Mouse (Mus musculus): ENCODE results near the gene Rpl13a. TPM values are rescaled to one million over a fixed set of nuclear protein-coding genes. Genes with fewer than 3 reads are reported as not detected.
"Not testable (repeated sequence)": the region's sequence is repeated elsewhere in the genome, so short reads cannot be mapped to it uniquely, and the experiment has no call there.

Rpl13a gene
- polyA plus RNA-seq, 1 experiment = 4,999 TPM

GRCm38 (mm10) chr7:45113476-45113875 lies 15.1 kb downstream of the Rpl13a start:
- WGBS = 94% methylated on average over 2 of the region's 2 CpGs
- Histone ChIP-seq H3K4me1 (replicated peaks; ENCODE audit: control insufficient read depth, insufficient read depth, low read length) (peaks cover 4% of the 10 kb centered on the region; the same call in 1 of the 2 replicates), H3K27me3 (ENCODE audit: control insufficient read depth, insufficient read depth, low read length) (no peaks in the 10 kb centered on the region), H3K4me3 (ENCODE audit: control insufficient read depth, insufficient read depth, low read length) (no peak overlapping the region), H3K36me3 (ENCODE audit: control insufficient read depth, insufficient read depth, low read length) (no peaks in the 10 kb centered on the region), H3K27ac (ENCODE audit: control insufficient read depth, insufficient read depth, low read length) (no peak overlapping the region)
- no peak for DNase-seq
- TF ChIP-seq POLR2A (IDR thresholded peaks at IDR 0.05; ENCODE audit: control insufficient read depth, extremely low read depth, insufficient read depth, low read length, poor library complexity) (no peak), CTCF (IDR thresholded peaks at IDR 0.05; ENCODE audit: borderline replicate concordance, control insufficient read depth, extremely low read depth, insufficient read depth, low read length, poor library complexity) (no peak)

GRCm38 (mm10) chr7:45112529-45112928 lies 16.0 kb downstream of the Rpl13a start:
- WGBS = 87% methylated on average over 3 of the region's 3 CpGs
- no peak overlapping the region for H3K27ac ChIP-seq (ENCODE audit: control insufficient read depth, insufficient read depth, low read length)
- TF ChIP-seq CTCF (IDR thresholded peaks at IDR 0.05; ENCODE audit: borderline replicate concordance, control insufficient read depth, extremely low read depth, insufficient read depth, low read length, poor library complexity) (no peak), POLR2A (IDR thresholded peaks at IDR 0.05; ENCODE audit: control insufficient read depth, extremely low read depth, insufficient read depth, low read length, poor library complexity) (no peak)
- H3K27me3 ChIP-seq (ENCODE audit: control insufficient read depth, insufficient read depth, low read length) = no peaks in the 10 kb centered on the region
- DNase-seq = no peak
- H3K4me1 ChIP-seq (replicated peaks; ENCODE audit: control insufficient read depth, insufficient read depth, low read length) = peaks cover 4% of the 10 kb centered on the region; the same call in 1 of the 2 replicates
- H3K36me3 ChIP-seq (ENCODE audit: control insufficient read depth, insufficient read depth, low read length) = no peaks in the 10 kb centered on the region
- H3K4me3 ChIP-seq (ENCODE audit: control insufficient read depth, insufficient read depth, low read length) = no peak overlapping the region

DNA sequence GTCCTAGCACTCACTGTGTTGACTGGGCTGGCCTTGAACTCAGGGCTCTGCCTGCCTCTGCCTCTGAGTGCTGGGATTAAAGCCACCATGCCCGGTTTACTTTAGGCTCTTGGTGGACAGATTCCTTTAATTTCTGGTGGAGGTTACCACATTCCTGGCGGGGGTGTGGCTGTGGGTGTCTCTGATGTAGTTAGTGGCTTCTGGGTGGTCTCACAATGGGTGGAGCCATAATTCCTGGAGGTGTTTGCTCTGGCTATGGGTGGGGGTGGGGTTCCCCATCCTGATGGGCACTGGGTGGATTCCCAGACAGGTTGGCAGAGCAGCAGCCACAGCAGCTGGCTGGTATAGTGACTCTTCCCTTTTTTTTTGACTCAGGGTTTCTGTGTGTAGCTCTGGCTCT lies 16.6 kb downstream of the Rpl13a start:
- Histone ChIP-seq H3K27me3 (ENCODE audit: control insufficient read depth, insufficient read depth, low read length) (no peaks in the 10 kb centered on the region), H3K4me3 (ENCODE audit: control insufficient read depth, insufficient read depth, low read length) (no peak overlapping the region), H3K4me1 (replicated peaks; ENCODE audit: control insufficient read depth, insufficient read depth, low read length) (peaks cover 6% of the 10 kb centered on the region; the same call in 1 of the 2 replicates), H3K27ac (ENCODE audit: control insufficient read depth, insufficient read depth, low read length) (no peak overlapping the region), H3K36me3 (ENCODE audit: control insufficient read depth, insufficient read depth, low read length) (no peaks in the 10 kb centered on the region)
- TF ChIP-seq CTCF (IDR thresholded peaks at IDR 0.05; ENCODE audit: borderline replicate concordance, control insufficient read depth, extremely low read depth, insufficient read depth, low read length, poor library complexity) (no peak), POLR2A (IDR thresholded peaks at IDR 0.05; ENCODE audit: control insufficient read depth, extremely low read depth, insufficient read depth, low read length, poor library complexity) (no peak)
- 76% methylated on average over 2 of the region's 2 CpGs for WGBS
- no peak for DNase-seq

DNA sequence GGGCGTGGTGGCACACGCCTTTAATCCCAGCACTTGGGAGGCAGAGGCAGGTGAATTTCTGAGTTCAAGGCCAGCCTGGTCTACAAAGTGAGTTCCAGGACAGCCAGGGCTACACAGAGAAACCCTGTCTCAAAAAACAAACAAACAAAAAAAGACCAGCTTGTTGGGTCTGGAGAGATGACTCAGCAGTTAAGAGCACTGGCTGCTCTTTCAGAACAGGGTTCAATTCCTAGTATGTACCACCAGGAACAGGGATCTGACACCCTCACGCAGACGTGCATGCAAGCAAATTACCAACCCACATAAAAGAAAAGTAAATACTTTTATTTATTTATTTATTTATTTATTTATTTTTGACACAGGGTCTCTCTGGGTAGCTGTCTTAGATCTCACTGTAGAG lies 18.5 kb downstream of the Rpl13a start:
- not testable (repeated sequence) for H3K27ac ChIP-seq (ENCODE audit: control insufficient read depth, insufficient read depth, low read length); H3K27me3 ChIP-seq (ENCODE audit: control insufficient read depth, insufficient read depth, low read length); H3K36me3 ChIP-seq (ENCODE audit: control insufficient read depth, insufficient read depth, low read length); H3K4me1 ChIP-seq (replicated peaks; ENCODE audit: control insufficient read depth, insufficient read depth, low read length); DNase-seq; H3K4me3 ChIP-seq (ENCODE audit: control insufficient read depth, insufficient read depth, low read length)
- 75% methylated on average over 4 of the region's 4 CpGs for WGBS

DNA sequence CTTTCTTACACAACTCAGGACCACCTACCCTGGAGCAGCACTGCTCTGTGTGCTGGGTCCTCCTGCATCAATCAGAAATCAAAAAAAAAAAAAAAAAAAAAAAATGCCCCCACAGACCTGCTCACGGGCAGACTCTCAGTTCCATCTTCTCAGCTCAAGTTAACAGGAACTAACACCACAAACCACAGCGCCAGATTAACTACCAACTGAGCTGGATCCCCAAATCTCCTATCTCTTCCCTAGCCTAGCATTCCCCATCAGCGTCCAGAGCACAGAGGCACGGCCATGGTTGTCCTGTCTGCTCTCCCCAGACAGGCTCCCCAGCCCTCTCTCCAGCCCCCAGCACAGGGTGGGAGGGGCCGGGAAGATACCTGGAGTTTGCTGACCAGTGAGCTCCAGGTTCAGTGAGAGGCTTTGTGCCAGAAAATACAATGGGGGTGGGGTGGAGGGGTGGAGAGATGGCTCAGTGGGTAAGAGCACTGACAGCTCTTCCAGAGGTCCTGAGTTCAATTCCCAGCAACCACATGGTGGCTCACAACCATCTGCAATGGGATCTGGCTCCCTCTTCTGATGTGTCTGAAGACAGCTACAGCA lies 21.4 kb downstream of the Rpl13a start:
- H3K27ac ChIP-seq (ENCODE audit: control insufficient read depth, insufficient read depth, low read length) = no peak overlapping the region
- H3K27me3 ChIP-seq (ENCODE audit: control insufficient read depth, insufficient read depth, low read length) = no peaks in the 10 kb centered on the region
- no peak for DNase-seq
- H3K36me3 ChIP-seq (ENCODE audit: control insufficient read depth, insufficient read depth, low read length) = no peaks in the 10 kb centered on the region
- TF ChIP-seq CTCF (IDR thresholded peaks at IDR 0.05; ENCODE audit: borderline replicate concordance, control insufficient read depth, extremely low read depth, insufficient read depth, low read length, poor library complexity) = no peak
- TF ChIP-seq POLR2A (IDR thresholded peaks at IDR 0.05; ENCODE audit: control insufficient read depth, extremely low read depth, insufficient read depth, low read length, poor library complexity) = no peak
- WGBS = 37% methylated on average over 5 of the region's 5 CpGs
- H3K4me3 ChIP-seq (ENCODE audit: control insufficient read depth, insufficient read depth, low read length) = no peak overlapping the region
- peaks cover 6% of the 10 kb centered on the region; the same call in 1 of the 2 replicates for H3K4me1 ChIP-seq (replicated peaks; ENCODE audit: control insufficient read depth, insufficient read depth, low read length)

- Histone ChIP-seq H3K4me3 (ENCODE audit: control insufficient read depth, insufficient read depth, low read length) (no peak overlapping the region), H3K36me3 (ENCODE audit: control insufficient read depth, insufficient read depth, low read length) (no peaks in the 10 kb centered on the region), H3K27me3 (ENCODE audit: control insufficient read depth, insufficient read depth, low read length) (no peaks in the 10 kb centered on the region), H3K27ac (ENCODE audit: control insufficient read depth, insufficient read depth, low read length) (no peak overlapping the region; the same call in 1 of the 2 replicates), H3K4me1 (replicated peaks; ENCODE audit: control insufficient read depth, insufficient read depth, low read length) (peaks cover 6% of the 10 kb centered on the region; the same call in 1 of the 2 replicates)
- no peak for DNase-seq
- WGBS = 73% methylated on average over 6 of the region's 6 CpGs
- no peak for TF ChIP-seq CTCF (IDR thresholded peaks at IDR 0.05; ENCODE audit: borderline replicate concordance, control insufficient read depth, extremely low read depth, insufficient read depth, low read length, poor library complexity)
- TF ChIP-seq POLR2A (IDR thresholded peaks at IDR 0.05; ENCODE audit: control insufficient read depth, extremely low read depth, insufficient read depth, low read length, poor library complexity) = no peak
Measured at GRCm38 (mm10) chr7:45106441-45106840, 22.1 kb downstream of the Rpl13a start.

GRCm38 (mm10) chr7:45105491-45105890 lies 23.1 kb downstream of the Rpl13a start:
- Histone ChIP-seq H3K27ac (ENCODE audit: control insufficient read depth, insufficient read depth, low read length) (no peak overlapping the region), H3K4me3 (ENCODE audit: control insufficient read depth, insufficient read depth, low read length) (no peak overlapping the region), H3K36me3 (ENCODE audit: control insufficient read depth, insufficient read depth, low read length) (no peaks in the 10 kb centered on the region), H3K27me3 (ENCODE audit: control insufficient read depth, insufficient read depth, low read length) (no peaks in the 10 kb centered on the region), H3K4me1 (replicated peaks; ENCODE audit: control insufficient read depth, insufficient read depth, low read length) (peaks cover 4% of the 10 kb centered on the region; the same call in 1 of the 2 replicates)
- 91% methylated on average over 8 of the region's 8 CpGs for WGBS
- TF ChIP-seq POLR2A (IDR thresholded peaks at IDR 0.05; ENCODE audit: control insufficient read depth, extremely low read depth, insufficient read depth, low read length, poor library complexity) (no peak), CTCF (IDR thresholded peaks at IDR 0.05; ENCODE audit: borderline replicate concordance, control insufficient read depth, extremely low read depth, insufficient read depth, low read length, poor library complexity) (no peak)
- DNase-seq = no peak
